Mouse (Mus musculus) CH12F3 (cell line): ENCODE results near the gene Spocd1.
"Not testable (repeated sequence)": the region's sequence is repeated elsewhere in the genome, so short reads cannot be mapped to it uniquely, and the experiment has no call there.

ENCODE experiments used
- in situ Hi-C: fragments of 300-500 bp; cut with MboI; formaldehyde crosslinking; loops from 2 replicates; pipeline ENCODE4 v1.14.3; 2020; ENCODE audit warnings: low sequenced_read_pairs

Spocd1 gene

DNA sequence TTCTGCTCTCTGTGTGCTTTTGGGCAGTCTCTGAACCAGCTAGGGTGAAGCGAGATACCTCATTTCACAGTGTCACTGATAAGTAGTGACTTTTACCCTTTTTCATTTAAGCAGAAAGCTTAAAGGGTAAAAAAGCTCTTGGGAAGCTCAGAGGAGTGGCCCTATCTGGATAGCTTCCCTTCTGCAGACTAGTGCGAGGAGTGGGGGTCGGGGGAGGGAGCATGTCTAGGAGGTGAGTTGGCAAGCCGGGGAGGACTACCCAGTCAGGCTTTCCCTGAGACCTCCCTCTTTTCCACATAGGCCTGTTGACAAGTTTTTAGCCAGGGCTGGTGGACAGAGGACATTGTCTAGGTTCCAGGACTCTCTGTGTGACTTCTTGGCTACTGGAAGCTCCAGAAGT, at the start of gene Spocd1:
Gene Spocd1 (plus strand): TSS at position 301 of the 400 bp plus-strand sequence.
- in situ Hi-C loops, result loop anchor here (5.0 to 10.0 kb wide), 3 partner anchors 77 to 224 kb away; no protein-coding TSS in a partner anchor

DNA sequence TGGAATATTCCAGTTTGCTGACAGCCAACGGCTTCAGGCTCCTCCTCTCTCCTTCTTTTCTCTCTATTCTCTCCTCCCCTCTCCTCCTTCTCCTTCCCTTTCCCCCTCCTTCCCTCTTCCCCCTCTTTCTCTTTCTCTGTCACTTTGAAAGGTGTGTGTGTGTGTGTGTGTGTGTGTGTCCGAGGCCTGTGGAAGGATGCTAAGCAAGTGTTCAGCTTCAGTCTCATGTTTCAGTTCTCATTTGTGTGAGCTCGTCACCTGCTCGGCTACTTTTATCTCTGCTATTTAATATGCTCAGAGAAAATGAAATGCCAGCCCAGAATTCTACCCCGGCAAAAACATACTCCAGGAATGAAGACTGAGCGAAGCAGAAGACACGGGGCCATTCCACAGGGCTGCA, 48.4 kb upstream of the Spocd1 start:
- in situ Hi-C loops, result no loop called here

- in situ Hi-C loops, result no loop called here
Measured at GRCm38 (mm10) chr4:129881661-129882060, 47.4 kb upstream of the Spocd1 start.

DNA sequence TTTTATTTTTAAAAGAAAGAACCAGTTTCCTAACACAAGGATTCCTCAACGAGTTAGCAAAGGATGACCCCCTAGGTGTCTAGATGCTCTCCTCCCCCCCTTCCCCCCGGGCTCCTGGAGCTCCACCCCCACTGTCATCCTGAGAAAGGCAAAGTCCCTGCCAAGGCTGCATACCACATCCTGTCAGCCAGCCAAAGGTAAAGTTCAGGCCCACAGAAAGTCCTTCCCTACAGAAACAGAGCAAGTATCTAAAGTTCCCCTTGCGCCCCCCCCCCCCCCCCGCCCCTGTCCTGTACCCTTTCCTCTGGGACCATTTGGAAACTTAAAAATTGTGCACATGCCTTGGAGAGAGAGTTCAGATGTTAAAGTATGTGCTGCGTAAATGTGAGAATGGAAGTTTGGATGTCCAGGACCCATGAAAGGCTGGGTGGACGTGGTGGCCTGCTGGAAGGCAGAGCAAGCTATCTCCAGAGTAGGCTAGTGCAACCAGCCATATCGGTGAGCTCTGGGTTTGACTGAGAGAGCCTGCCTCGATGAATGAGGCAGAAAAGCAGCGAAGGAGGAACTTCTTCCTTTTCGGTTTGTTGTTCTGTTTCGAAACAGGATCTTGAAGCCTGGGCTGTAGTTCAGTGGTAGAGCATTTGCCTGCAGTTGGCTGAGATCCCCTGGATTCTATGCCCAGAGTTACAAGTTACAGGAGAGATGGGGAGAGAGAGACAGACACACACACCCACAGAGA, 46.3 kb upstream of the Spocd1 start:
- in situ Hi-C loops, result no loop called here

DNA sequence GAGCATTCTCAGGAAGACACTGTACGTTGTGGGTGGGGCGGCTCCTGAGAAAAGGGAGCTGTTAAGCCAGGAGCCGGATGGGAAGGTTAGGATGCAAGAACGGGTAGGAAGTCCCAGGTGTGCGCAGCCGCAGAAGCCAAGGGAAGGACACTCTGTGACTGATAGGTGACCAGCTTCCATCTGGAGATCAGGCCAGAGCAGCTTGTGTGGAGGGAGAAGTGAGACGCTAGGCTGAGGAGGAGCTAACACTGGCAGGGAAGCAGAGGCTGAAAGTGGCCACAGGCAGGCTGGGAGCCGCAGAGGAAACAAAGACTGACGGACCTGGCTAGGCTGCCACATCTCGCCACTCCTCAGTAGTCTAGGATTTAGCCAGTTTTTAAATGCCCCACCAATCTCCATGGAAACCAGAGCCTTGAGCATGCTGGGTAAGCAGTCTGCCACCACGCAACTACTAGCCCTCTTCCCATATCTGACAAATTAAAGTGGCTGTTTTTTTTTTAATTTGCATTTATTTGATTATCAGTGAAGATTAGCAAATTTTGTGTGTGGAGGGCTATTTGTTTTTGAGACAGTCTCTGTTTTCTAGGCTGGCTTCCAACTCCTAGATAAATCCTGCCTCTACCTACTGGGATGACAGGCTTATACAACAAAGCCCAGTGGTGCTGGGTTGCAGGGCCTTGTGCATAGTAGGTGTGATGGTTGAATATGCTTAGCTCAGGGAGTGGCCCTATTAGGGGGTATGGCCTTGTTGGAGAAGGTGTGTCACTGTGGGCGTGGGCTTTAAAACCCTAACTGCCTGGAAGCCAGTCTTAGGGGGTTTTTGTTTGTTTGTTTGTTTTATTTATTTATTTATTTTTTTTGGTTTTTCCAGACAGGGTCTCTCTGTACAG, 44.8 kb upstream of the Spocd1 start:
- in situ Hi-C loops, result no loop called here

GRCm38 (mm10) chr4:129889661-129890060, 39.4 kb upstream of the Spocd1 start:
- in situ Hi-C loops, result no loop called here

DNA sequence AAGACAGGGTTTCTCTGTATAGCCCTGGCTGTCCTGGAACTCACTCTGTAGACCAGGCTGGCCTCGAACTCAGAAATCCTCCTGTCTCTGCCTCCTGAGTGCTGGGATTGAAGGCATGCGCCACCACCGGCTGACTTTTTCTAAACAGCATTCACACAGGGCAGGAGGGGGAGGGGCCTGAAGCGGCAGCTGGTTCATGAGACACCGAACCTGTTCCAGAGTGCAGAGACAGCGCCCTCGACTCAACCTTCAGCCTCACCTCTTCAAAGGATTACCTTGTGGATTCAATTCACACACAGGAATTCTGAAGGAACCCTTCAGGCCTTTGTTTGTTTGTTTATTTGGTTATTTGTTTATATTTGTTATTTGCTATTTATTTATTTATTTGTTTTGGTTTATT, 39.0 kb upstream of the Spocd1 start:
- in situ Hi-C loops, result no loop called here

- in situ Hi-C loops, result no loop called here
Measured at GRCm38 (mm10) chr4:129894861-129895260, 34.2 kb upstream of the Spocd1 start.

DNA sequence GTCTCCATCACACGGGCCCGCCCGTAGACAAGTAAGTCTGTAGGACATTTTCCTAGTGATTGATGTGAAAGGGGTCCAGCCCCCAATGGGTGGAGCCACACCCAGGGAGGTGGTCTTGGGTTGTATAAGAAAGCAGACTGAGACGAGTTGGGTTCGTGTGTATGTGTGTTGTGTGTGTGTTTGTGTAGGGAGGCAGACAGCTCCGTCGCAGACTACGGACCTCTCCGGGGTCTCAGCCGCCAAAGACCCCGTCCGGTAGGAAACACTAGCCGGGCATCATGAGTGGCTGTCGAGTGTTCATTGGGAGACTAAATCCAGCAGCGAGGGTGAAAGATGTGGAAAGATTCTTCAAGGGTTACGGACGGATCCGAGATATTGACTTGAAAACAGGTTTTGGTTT, 30.2 kb upstream of the Spocd1 start:
- in situ Hi-C loops, result not testable (repeated sequence)

DNA sequence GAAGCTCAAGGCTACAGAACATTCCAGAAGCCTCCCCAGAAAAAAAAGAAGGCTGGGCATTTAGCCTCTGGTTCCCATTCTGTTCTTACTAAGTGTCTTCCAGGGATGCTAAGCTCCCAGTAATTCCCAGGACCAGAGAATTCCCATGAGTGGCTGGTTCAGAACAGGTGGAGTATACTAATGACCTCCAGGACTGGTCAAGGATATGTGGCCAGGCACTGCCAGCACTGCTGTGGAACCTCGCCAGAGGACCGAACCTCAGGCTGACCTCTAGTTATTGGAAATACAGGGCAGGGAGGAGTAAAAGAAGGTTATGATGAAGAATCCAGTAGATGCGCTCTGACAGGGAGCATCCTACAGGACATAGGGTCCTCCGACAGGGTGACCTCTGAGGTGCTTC, 26.7 kb upstream of the Spocd1 start:
- in situ Hi-C loops, result no loop called here

DNA sequence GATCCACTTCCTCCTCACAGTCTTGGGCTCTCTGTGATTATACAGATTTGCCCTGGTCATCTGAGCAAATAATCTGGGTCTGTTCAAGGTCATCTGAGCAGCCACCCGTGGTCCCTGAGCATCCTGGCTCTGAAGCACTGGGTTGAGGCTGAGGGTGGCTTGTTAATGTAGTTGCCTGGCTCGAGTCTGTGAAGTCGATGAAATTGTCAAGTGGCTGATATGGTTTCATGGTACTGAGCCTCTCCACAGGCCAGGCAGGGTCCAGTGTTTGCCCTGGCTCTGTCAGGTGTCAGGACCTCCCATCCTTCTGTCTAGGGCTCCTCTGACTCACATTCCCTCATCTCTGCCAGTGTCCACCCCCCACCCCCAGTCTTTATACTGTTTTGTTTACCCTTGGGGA, 25.5 kb upstream of the Spocd1 start:
- in situ Hi-C loops, result no loop called here

DNA sequence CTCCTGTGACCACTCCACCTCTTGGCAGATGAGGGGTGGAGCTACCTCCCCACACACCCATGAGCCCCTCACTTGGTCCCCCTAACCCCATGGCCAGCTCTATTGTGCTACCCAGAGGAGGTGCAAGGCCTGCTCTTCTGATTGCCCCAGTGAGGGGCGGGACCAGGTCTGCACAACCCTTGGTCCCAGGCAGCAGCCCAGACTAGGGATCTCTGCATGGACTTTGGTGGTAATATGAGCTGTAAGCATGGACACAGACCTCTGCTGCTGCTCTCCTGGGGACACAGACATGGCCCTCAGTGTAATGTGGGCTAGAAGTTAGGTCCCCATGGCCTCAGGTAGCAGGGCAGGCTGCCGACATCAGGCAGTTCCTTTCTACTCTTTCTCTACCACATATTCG, 24.0 kb upstream of the Spocd1 start:
- in situ Hi-C loops, result no loop called here

- in situ Hi-C loops, result no loop called here
Measured at GRCm38 (mm10) chr4:129906016-129906415, 23.0 kb upstream of the Spocd1 start.

GRCm38 (mm10) chr4:129908836-129909235, 20.2 kb upstream of the Spocd1 start:
- in situ Hi-C loops, result no loop called here

DNA sequence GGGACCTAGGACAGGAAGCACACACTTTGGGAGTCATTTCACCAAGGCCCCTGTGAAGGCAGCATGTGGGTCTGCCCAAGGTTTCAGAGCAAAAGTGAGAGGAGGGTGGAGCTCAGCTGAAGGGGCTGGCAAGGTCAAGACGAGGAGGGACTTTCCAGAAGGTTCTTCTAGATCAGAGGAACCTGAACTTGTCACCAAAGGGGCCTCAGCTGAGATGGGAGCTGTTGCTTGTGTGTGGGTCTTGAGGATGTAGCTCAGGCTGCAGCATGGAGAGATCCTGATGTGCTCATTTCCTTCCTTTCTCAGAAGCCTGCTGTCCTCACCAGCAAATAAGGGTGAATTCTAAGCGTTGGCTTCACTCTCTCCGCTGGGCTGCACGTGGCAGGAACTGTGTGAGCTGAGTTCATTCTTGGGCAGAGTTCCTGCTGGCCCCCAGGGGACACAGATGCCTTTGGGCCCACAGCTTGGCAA, 19.8 kb upstream of the Spocd1 start:
- in situ Hi-C loops, result no loop called here

GRCm38 (mm10) chr4:129912998-129913397, 16.1 kb upstream of the Spocd1 start:
- in situ Hi-C loops, result no loop called here

DNA sequence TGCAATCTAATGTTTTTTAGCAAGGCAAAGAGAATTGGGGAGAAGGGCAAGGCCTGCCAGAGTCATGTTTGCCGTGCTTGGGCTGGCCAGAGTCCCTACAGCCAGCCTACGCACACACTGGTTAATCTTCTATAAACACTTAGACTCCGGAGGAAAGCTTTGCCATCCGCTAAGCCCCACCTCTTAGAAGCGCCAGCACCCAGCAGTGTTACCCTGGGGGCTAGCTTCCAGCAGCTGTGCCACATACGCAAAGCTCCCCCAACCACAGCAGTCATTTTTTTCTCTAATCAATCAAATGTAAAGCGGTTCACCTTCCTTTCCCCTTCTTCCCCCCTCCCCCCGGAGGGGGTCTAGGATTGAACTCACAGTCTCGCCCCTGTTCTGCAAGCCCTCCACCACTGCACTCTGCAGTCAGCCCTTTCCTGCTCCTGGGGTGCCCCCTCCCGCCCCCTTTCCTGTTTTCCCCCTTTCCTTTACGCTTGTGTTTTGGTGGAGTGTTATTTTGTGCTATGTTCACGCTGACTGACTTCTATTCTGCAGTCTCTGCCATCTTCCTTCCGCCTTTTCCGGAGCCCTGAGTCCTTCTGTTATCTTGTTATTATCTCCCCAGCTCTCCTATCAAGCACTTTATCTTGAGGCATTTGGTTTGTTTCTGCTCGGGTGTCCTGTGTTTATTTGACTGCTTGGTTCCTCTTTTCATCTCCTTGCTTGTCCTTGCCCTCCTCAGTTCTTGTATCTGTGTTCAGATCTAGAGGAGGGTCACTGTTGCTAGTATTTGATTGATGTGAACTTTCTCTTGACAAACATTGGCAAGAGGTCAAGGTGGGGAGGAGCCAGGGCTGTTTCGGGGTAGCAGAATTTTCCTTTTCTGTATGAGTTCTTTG, 15.0 kb upstream of the Spocd1 start:
- in situ Hi-C loops, result no loop called here

- in situ Hi-C loops, result no loop called here
Measured at GRCm38 (mm10) chr4:129914686-129915085, 14.4 kb upstream of the Spocd1 start.

DNA sequence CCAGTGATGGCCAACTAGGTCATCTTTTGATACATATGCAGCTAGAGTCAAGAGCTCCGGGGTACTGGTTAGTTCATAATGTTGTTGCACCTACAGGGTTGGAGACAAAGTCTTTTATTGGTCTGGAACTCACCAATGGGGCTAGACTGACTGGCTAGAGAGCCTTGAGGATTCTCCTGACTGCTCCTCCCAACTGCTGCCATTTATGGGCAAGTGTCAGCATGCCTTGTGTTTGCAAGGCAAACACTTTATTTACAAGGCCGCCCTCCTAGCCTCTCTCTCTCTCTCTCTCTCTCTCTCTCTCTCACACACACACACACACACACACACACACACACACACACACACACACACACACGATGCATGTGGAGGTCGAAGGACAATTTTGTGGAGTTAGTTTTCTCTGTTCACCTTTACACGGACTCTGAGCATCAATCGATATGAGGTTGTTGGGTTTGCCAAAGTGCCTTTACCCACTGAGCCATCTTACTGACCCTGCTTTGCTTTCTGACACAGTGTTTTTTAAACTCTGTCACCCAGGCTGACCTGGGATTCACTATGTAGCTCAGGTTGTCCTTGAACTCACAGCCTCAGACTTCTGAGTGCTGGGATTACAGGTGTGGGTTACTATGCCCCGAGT, 13.6 kb upstream of the Spocd1 start:
- in situ Hi-C loops, result no loop called here

GRCm38 (mm10) chr4:129916159-129916558, 12.9 kb upstream of the Spocd1 start:
- in situ Hi-C loops, result no loop called here
